Mouse (Mus musculus): ENCODE measurements around the gene Xk.
A peak's percentile ranks its signal among the peaks of the same experiment; 100 is the strongest.
"Not testable (repeated sequence)": the region's sequence is repeated elsewhere in the genome, so short reads cannot be mapped to it uniquely, and the experiment has no call there.

Xk gene

DNA sequence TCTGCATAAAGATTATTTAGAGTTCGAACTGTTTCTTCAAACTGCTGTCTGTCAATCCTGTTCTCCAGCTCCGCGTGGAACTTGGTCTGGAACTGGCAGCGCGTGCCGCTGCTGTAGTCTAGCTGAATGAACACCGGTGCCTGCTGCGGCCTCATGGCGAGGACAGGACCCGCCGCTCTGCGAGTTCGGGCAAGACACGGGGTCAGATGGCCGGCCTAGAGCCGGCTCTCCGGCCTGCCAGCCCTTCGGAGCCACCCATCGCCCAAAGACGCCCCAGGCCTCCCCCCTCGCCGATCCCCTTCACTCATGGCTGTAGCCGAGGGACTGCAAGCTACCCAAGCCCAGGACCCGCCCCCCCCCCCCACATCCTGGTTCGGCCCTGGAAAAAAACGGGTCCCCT, 55.4 kb downstream of the Xk start:
- DNase-seq = not testable (repeated sequence)

DNA sequence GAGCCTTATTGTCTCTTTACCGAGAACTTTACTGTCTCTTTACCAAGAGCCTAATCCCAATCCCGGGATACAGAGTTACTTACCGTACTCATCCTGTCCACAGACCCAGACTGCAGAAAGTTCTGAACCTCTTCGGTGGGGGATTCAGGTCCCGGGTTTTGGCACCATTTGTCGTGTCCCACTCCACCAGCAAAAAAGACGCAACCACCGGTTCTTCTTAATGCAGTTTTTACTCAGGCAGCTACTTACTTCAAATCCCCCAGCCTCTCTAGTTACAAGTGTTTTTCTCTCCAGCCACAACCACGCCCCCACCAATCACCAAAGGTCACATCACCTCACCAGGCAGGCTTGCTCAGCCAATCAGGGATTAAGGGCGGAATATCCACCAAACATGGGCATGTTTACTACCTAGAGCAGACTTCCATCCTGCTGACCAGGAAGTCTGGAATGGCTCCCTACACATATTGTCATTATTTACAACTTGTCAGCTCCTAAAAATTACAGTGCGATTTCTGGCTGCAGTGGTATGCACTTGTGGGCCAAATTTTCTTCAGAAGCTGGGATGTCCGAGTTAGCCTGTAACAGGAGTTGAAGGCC, 59.9 kb downstream of the Xk start:
- not testable (repeated sequence) for DNase-seq

GRCm38 (mm10) chrX:9333035-9333434, 60.5 kb downstream of the Xk start:
- peak; percentile 17 to 66 for DNase-seq

GRCm38 (mm10) chrX:9334996-9335395, 62.4 kb downstream of the Xk start:
- DNase-seq = not testable (repeated sequence)

DNA sequence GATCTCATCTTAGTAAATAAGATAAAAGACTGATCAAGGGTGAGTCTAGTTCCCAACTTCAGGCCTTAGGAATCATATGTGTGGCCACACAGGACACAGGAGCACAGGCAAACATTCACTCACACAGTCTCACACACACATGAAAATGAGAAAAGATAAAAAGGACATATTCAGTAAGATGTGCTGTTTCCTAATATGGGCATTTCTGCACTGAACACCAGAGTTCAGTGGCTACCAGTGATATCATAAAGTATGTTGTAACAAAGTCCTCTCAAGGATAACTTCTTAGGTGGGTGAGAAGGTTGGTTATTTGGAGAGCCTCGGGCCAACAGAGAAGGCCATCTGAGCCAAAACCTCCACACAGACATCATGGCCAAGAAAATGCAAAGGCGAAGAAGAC, 77.8 kb downstream of the Xk start, which contains the start of gene H2al1k:
Gene H2al1k (plus strand): TSS at position 301 of the 400 bp plus-strand sequence.
- not testable (repeated sequence) for DNase-seq
